Mouse (Mus musculus): Measurements from ENCODE around the gene Fbf1.

GRCm38 (mm10) chr11:116103572-116103971 lies 64.4 kb downstream of the Fbf1 start:
- no peak for TF ChIP-seq POLR2A (IDR thresholded peaks at IDR 0.05; ENCODE audit: extremely low read depth, insufficient read depth, low read length)
- TF ChIP-seq CTCF (IDR thresholded peaks at IDR 0.05; ENCODE audit: low read depth, low read length): no peak

All from liver, adult 2 months (tissue).